Mouse (Mus musculus) ES-E14 (cell line): Measurements from ENCODE around the gene Lad1.

ENCODE experiments used
- CHD2 ChIP-seq: IDR thresholded peaks from 2 replicates; pipeline ENCODE4 v1.6.1; 2014; ENCODE audit warnings: mild to moderate bottlenecking, low read depth, low read length, inconsistent platforms
- MAFK ChIP-seq: IDR thresholded peaks from 2 replicates; pipeline ENCODE4 v1.6.1; 2014; ENCODE audit warnings: mild to moderate bottlenecking, low read depth, low read length, inconsistent platforms; ENCODE audit not compliant: insufficient read depth
- ZC3H11A ChIP-seq: IDR thresholded peaks from 2 replicates; pipeline ENCODE4 v1.6.1; 2012; ENCODE audit warnings: low read depth, mild to moderate bottlenecking, inconsistent platforms, low read length, borderline replicate concordance
- ZNF384 ChIP-seq: IDR thresholded peaks from 2 replicates; pipeline ENCODE4 v1.6.1; 2012; ENCODE audit warnings: low read depth, low read length, inconsistent platforms

DNA sequence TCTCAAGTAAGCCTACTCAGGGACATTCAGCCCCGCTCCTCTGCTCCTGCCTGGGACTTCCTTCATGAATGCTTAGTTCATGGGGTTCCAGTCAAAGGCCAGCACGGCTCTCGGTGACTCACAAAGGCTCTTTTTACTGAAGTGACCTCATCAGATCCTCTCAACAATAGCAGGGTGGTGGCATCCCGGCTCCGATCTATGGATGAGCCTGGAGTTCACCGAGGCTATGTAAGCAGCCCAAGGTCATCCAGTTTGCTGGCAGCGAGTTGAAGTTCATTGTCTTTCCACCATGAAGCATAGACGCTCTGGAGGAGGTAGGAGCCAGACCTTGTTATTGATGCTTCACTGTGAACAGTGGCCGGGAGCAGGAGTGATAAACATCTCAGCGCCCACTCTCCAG is 35.6 kb upstream of the Lad1 start:
- no peak for TF ChIP-seq ZNF384
- no peak for TF ChIP-seq ZC3H11A
- no peak for TF ChIP-seq MAFK
- no peak for TF ChIP-seq CHD2
